Comparison of ENCODE assay signal across 10 mouse cellular contexts in genomic region chr1:180405576-180406335, GRCm38 (mm10).
DNase-seq lines count a peak whose midpoint lies in the region; ATAC-seq and TF ChIP-seq lines count a peak whose summit lies in the region.
"Had no signal": no experiment of that assay in that cellular context is flagged by ENCODE, and none has a peak within 500 bp of the region (broad histone marks: within the 10 kb centered on the region; RNA-seq: fewer than 3 reads in every experiment).

No protein-coding gene starts in this region.

- H3K27ac ChIP-seq in brown adipose tissue, adult 24 weeks (replicated peaks; ENCODE audit: low read depth, low read length): peak overlapping the region; percentile 100
- peak overlapping the region; percentile 74; the same call in 1 of the 2 replicates for H3K27ac ChIP-seq in hindbrain, postnatal 0 days
- H3K27ac ChIP-seq in limb, embryonic 15.5 days: peak overlapping the region; percentile 93; the same call in 1 of the 2 replicates

- H3K9me3 ChIP-seq in hindbrain, postnatal 0 days (ENCODE audit: low read length): no peaks in the 10 kb centered on the region
- no peaks in the 10 kb centered on the region for H3K9me3 ChIP-seq in limb, embryonic 15.5 days

- peak overlapping the region; percentile 2 for H3K4me3 ChIP-seq in brown adipose tissue, adult 24 weeks (ENCODE audit: insufficient read depth, low read depth, low read length)
- no peak overlapping the region for H3K4me3 ChIP-seq in hindbrain, postnatal 0 days (ENCODE audit: low read length)
- H3K4me3 ChIP-seq in limb, embryonic 15.5 days: no peak overlapping the region

- 78% methylated on average over 9 of the region's 9 CpGs for WGBS in hindbrain, postnatal 0 days
- WGBS in limb, embryonic 15.5 days: 79% methylated on average over 9 of the region's 9 CpGs

- H3K4me2 ChIP-seq in hindbrain, postnatal 0 days (ENCODE audit: low read depth, low read length): no peak overlapping the region
- H3K4me2 ChIP-seq in limb, embryonic 15.5 days: no peak overlapping the region

- ATAC-seq in hindbrain, postnatal 0 days: no peak
- no peak for ATAC-seq in limb, embryonic 15.5 days (ENCODE audit: insufficient number of reproducible peaks, low FRiP score, low TSS enrichment, low read depth)

- H3K4me1 ChIP-seq in brown adipose tissue, adult 24 weeks (ENCODE audit: control insufficient read depth, insufficient read depth, insufficient read length, low read length): peaks cover 74% of the 10 kb centered on the region
- peaks cover 6% of the 10 kb centered on the region; the same call in 1 of the 2 replicates for H3K4me1 ChIP-seq in hindbrain, postnatal 0 days (ENCODE audit: insufficient read depth, low read length)
- peaks cover 97% of the 10 kb centered on the region for H3K4me1 ChIP-seq in limb, embryonic 15.5 days

- DNase-seq in adrenal gland, postnatal 14 days: peak; percentile 52
- no peak for DNase-seq in hindbrain, postnatal 0 days (ENCODE audit: low spot score)
- no peak for DNase-seq in cerebellum, adult 9-10 months
- no peak for DNase-seq in gastrocnemius, adult 8-10 months (ENCODE audit: low spot score in 2 of 2)
- DNase-seq in spleen, postnatal 36 days (ENCODE audit: low spot score in 2 of 2): no peak
- no peak for DNase-seq in Muller cell, postnatal 12 days (ENCODE audit: inconsistent ontology term)
- DNase-seq: cerebellum, adult 8-10 months; retina, postnatal 1 day had no signal

- no peak for TF ChIP-seq CTCF in hindbrain, postnatal 0 days (IDR thresholded peaks at IDR 0.05; ENCODE audit: low read depth)

- H3K27me3 ChIP-seq in hindbrain, postnatal 0 days (ENCODE audit: insufficient read depth, low read length): no peaks in the 10 kb centered on the region
- H3K27me3 ChIP-seq in limb, embryonic 15.5 days: no peaks in the 10 kb centered on the region

- H3K36me3 ChIP-seq in hindbrain, postnatal 0 days (ENCODE audit: insufficient read depth, low read length): no peaks in the 10 kb centered on the region
- no peaks in the 10 kb centered on the region for H3K36me3 ChIP-seq in limb, embryonic 15.5 days

- H3K9ac ChIP-seq in hindbrain, postnatal 0 days (replicated peaks; ENCODE audit: low read length): no peak overlapping the region
- H3K9ac ChIP-seq in limb, embryonic 15.5 days: no peak overlapping the region
